Mouse (Mus musculus) thymus, postnatal 0 days (tissue): Measurements from ENCODE around the gene Ubn2. TPM values are rescaled to one million over a fixed set of nuclear protein-coding genes. Genes with fewer than 3 reads are reported as not detected.
"Not testable (repeated sequence)": the region's sequence is repeated elsewhere in the genome, so short reads cannot be mapped to it uniquely, and the experiment has no call there.

Source experiments
- DNase-seq: peaks from one replicate; pipeline ENCODE4 v3.0.0-alpha.2; 2015; ENCODE audit warnings: low spot score
- polyA plus RNA-seq: library from polyadenylated mRNA; unstranded; fragments of >200 nt; fragmentation: Nextera tagmentation; extraction: Ambion mirVana; gene quantifications from 2 replicates; pipeline ENCODE4 v1.2.1, GENCODE M21; 2015

The Ubn2 gene
- polyA plus RNA-seq: 5.8 and 10.6 TPM in 2 replicates

DNA sequence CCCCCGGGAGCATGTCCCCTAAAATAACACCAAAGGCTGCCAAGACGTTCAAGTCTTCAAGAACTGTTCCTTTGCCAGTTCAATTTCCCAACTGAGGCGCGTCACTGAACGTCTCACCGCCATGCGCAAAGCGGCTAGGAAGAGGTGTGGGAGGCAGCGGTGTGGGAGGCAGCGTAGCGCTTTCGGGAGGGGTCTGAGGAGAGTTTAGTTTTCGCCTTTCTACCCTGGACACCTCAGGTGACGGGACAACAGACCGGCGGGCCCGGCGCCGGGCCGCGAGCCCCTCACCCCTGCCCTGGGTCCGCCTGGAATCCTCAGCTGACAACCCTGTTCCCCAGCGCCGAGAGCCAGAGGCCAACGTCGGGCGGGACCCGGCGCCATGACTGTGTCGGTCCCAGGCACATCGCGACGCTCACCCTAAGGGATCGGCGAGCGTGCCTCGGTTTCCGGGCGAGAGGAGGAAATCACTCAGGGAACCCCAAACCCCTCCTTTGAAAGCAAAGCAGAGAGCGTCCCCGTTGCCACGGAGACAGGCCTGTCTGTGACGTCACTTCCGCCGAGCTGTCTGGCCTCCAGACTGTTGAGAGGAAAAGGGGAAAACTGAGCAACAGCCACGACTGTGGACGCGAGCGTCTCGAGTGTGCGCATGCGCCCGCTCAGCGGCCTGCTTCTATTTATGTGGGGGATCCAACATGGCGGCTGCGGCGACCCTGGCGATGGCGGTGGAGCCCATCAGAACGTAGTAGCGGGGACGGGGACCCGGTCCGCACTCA is at the start of gene Ubn2:
Gene Ubn2, plus strand, starts transcription at position 690 of the 773 bp plus-strand sequence.
- peak; percentile 100 for DNase-seq

GRCm38 (mm10) chr6:38389671-38390070 is 44.1 kb upstream of the Ubn2 start:
- DNase-seq: peak; percentile 55

GRCm38 (mm10) chr6:38432457-38432856 is 1.3 kb upstream of the Ubn2 start:
- DNase-seq: not testable (repeated sequence)

- peak; percentile 42 for DNase-seq
Observed at GRCm38 (mm10) chr6:38434055-38435023, 589 bp downstream of the Ubn2 start.

- DNase-seq: no peak
Observed at GRCm38 (mm10) chr6:38443842-38444241, 10.1 kb downstream of the Ubn2 start.

DNA sequence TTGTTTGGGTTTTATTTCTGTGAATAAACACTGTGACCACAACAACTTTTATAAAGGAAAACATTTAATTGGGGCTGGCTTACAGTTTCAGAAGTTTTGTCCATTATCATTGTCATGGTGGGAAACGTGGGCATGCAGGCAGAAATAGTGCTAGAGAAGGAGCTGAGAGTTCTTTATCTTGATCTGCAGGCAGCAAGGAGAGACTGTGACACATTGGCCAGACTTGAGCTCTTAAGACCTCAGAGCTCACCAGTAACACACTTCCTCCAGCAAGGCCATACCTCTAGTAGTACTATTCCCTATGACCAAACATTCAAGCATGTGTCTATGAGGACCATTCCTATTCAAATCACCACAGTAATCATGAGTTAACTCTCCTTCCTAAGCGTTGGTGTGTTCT is 14.5 kb downstream of the Ubn2 start:
- DNase-seq: no peak

GRCm38 (mm10) chr6:38453049-38453448 is 19.3 kb downstream of the Ubn2 start:
- DNase-seq: no peak

DNA sequence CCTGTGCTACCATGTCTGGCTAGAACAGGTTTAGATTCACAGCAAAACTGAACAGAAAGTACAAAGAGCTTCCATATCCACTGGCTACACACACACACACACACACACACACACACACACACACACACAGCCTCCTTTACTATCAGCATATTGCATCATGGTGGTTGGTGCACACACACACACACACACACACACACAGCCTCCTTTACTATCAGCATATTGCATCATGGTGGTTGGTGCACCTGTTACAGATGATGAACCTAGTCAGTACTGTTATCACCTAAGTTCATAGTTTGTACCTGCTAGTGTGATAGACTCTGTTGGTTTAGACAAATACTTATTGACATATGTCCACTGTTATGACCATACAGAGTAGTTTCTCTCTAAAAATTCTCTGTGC is 22.7 kb downstream of the Ubn2 start:
- not testable (repeated sequence) for DNase-seq

DNA sequence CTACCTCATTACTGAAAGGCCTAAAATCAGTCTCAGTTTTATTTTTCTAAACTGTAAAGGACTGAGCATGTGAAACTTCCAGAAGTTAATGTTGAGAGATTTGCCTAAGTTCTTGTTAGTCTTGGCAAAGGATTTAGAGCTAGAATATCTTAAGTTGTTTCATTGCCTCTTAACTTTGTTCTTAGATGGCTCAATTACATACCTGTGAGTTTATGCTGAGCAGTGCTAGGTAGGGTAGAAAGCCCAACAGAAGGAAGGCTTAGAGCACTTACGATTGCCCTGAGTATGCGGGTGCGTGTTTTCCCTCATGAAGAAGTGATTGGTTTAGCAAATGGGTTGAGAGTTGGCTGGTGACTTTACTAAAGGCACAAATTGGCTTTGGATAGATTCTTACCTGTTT is 24.3 kb downstream of the Ubn2 start:
- DNase-seq: no peak

DNA sequence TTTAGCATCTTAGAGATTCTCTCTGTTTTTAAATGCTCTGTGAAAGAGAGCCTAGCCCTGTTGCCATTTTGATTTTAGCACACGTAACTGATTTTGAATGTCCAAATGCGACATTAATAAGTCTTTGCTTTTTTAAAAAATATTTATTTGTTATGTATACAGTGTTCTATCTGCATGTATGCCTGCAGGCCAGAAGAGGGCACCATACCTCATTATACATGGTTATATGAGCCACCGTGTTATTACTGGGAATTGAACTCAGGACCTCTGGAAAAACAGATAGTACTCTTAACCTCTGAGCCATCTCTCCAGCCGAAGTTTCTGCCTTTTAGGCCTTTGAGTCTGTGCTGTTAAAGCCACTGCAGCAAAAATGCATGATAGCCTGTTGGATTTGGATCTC is 35.8 kb downstream of the Ubn2 start:
- DNase-seq: peak; percentile 2

DNA sequence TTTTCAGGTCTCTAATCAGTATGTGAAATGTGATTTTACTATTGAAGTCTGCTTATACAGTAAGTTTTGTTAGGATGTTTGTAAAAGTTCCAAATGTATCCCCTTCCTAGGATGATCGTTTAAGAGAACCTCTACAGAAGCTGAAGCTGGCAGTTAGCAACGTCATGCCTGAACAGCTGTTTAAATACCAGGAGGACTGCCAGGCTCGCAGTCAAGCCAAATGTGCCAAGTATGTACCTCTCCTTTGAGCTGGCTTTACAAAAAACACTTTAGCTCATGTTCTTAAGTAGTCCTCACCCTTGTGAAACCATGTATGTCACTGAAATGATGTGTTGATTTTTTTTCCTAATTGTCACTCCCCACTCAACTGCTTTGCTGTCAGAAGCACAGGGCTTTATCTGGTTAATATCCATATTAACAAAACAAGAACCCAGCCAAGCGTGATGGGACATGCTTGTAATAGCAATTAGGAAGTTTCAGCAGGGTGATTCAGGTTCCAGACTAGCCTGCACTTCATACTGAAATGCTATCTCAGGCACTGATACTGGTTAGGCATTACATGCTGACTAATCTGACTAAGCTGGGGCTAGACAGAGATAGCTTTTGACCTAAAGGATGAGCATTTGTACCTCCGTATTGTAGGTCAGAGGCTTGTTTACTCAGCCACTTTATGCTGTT is 48.1 kb downstream of the Ubn2 start:
- no peak for DNase-seq

GRCm38 (mm10) chr6:38492550-38492949 is 58.8 kb downstream of the Ubn2 start:
- DNase-seq: peak; percentile 73

GRCm38 (mm10) chr6:38495641-38496040 is 61.9 kb downstream of the Ubn2 start:
- no peak for DNase-seq

DNA sequence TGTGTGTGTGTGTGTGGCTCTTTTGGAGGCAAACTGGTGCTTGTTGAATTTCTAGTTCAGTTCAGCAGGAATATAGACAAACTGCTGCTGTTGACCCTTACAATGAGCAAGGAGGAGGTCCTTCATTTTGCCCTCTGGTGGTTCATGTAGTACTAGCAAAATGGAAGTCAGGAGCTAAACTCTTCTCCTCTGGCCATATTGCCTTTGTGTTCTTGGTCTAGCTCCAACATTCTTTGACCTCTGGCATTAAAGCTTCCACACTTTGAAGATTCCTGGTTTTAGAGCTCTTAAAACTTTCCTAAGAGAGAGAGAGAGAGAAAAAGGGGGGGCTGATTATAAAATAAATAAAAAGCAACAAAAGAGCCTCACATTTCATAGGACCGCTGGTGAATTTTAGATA is 78.3 kb downstream of the Ubn2 start:
- no peak for DNase-seq

GRCm38 (mm10) chr6:38512830-38513229 is 79.1 kb downstream of the Ubn2 start:
- DNase-seq: peak; percentile 76

DNA sequence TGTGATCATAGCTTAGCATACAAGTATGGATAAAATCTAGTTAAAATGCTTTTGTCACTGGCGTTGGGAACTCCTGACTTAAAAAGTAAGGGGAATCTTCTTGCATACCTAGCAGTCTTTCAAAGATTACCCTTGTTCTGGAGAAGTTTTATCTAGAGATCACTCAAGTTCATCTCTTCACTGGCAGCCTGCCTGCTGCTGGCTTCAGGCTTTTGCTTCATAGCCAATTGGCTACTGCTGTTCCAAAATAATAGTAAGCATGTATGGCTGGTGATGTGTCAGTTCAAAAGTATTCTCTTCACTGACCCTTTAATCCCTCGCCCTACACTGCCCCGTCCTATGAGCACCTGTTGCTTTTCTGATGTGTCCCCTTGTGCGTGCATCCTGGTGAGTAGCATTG is 81.5 kb downstream of the Ubn2 start:
- no peak for DNase-seq

- DNase-seq: no peak
Observed at GRCm38 (mm10) chr6:38523851-38524250, 90.1 kb downstream of the Ubn2 start.

DNA sequence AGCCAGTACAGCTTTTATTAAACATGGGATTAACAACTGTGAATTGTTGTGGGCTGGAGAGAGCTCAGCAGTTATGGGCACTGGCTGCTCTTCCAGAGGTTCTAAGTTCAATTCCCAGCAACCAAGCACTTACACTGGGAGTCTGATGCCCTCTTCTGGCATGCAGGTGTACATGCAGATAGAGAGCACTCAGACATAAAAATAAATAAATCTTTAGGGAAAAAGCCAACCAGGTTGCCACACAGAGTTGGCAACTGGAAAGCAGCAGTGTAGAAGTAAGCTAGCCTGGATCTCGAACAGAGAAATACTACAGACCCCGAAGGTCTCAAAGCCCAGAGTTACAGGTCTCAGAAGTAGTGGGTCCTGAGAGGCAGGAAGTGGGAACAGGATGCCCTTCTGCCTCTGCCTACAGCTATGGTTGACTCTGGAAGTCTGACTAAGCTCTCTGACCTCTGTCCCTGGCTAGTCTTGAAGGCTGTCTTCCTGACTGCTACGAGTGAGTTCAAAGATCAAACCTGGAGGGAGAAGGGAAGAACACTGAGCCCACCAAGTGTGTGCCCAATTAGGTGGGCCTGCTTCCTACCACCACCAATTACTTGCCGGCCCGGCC is 97.6 kb downstream of the Ubn2 start:
- peak; percentile 63 for DNase-seq

DNA sequence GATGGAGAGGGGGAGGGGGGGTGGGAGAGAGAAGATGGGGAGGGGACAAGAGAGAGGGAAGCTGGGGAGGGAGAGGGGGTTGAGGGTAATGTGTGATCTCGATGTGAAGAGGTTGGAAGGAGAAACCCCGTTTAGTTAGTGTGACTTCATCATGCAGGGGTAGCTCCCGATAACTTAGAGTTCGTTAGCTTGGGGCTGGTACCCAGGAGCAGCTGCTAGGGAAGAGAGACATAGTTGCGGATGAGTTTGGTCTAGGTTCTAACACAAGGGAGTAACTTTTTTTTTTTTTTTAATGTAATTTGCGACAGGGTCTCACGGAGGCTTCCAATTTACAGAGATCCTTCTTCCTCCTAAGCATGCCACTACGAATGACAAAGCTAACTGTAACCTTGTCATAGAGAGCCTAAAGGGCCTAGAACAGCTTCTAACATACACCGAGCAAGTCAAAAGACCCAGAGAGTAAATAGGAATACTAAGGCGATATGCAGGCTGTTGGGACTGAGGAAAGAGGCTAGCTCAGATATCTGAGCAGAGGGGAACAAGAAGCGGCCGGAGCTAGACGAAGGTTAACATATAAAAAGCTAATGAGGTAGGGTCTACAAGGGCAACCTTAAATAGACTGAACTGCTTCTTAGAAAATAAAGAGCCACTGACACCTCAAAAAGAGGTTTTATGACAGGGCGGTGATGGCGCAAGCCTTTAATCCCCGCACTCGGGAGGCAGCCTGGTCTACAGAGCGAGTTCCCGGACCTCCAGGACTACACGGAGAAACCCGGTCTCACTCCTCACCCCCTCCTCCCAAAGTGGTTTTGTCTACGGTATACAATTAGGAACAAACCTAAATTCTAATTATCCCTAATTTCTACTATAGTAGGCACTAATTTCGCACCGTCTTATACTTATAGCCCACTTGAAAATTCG is 99.0 kb downstream of the Ubn2 start:
- peak; percentile 12 for DNase-seq
